Mouse (Mus musculus): ENCODE results near the gene Sfpq. TPM values are rescaled to one million over a fixed set of nuclear protein-coding genes. Genes with fewer than 3 reads are reported as not detected.
A peak's percentile ranks its signal among the peaks of the same experiment; 100 is the strongest.

Sfpq gene
- polyA plus RNA-seq, 1 experiment from 2014 or later = 176 TPM

- Histone ChIP-seq H3K27ac (ENCODE audit: low read depth, low read length) (peak within 1 kb of the TSS; percentile 88), H3K9me3 (ENCODE audit: control insufficient read depth, low read length) (no peaks in the 10 kb centered on the region), H3K27me3 (ENCODE audit: control insufficient read depth, insufficient read depth, low read length) (no peaks in the 10 kb centered on the region), H3K4me1 (replicated peaks; ENCODE audit: control insufficient read depth, insufficient read depth, low read length) (no peaks in the 10 kb centered on the region), H3K4me3 (ENCODE audit: low read depth, low read length) (peak within 1 kb of the TSS; percentile 51), H3K9ac (ENCODE audit: low read depth, low read length) (peak within 1 kb of the TSS; percentile 51), H3K36me3 (ENCODE audit: control insufficient read depth, insufficient read depth, low read length) (no peaks in the 10 kb centered on the region), H3K4me2 (replicated peaks; ENCODE audit: low read depth, low read length) (peak within 1 kb of the TSS; percentile 50)
- DNase-seq (ENCODE audit: low spot score) = peak; percentile 98
- under 1% methylated on average over 46 of the region's 46 CpGs for WGBS
- ATAC-seq (ENCODE audit: low FRiP score) = peak; percentile 96
Observed at GRCm38 (mm10) chr4:127076875-127077548, 55.9 kb downstream of the Sfpq start, which contains the start of gene Zmym6. Zmym6 (plus strand) TSS chr4:127077383.

- no peak overlapping the region for H3K27ac ChIP-seq (ENCODE audit: low read depth, low read length)
- H3K4me1 ChIP-seq (replicated peaks; ENCODE audit: control insufficient read depth, insufficient read depth, low read length) = no peaks in the 10 kb centered on the region
- H3K9me3 ChIP-seq (ENCODE audit: control insufficient read depth, low read length) = no peaks in the 10 kb centered on the region
- no peak for DNase-seq (ENCODE audit: low spot score)
- no peaks in the 10 kb centered on the region for H3K27me3 ChIP-seq (ENCODE audit: control insufficient read depth, insufficient read depth, low read length)
- H3K4me3 ChIP-seq (ENCODE audit: low read depth, low read length) = no peak overlapping the region
- no peak overlapping the region for H3K4me2 ChIP-seq (replicated peaks; ENCODE audit: low read depth, low read length)
- WGBS = 48% methylated on average over 1 of the region's 1 CpGs
- no peaks in the 10 kb centered on the region for H3K36me3 ChIP-seq (ENCODE audit: control insufficient read depth, insufficient read depth, low read length)
- ATAC-seq (ENCODE audit: low FRiP score) = no peak
- H3K9ac ChIP-seq (ENCODE audit: low read depth, low read length) = no peak overlapping the region
Observed at GRCm38 (mm10) chr4:127080806-127081205, 59.7 kb downstream of the Sfpq start.

GRCm38 (mm10) chr4:127083131-127083530 is 62.0 kb downstream of the Sfpq start:
- DNase-seq (ENCODE audit: low spot score) (no peak), ATAC-seq (ENCODE audit: low FRiP score) (no peak)
- H3K27ac ChIP-seq (ENCODE audit: low read depth, low read length) = no peak overlapping the region
- H3K4me2 ChIP-seq (replicated peaks; ENCODE audit: low read depth, low read length) = no peak overlapping the region
- WGBS = 90% methylated on average over 2 of the region's 2 CpGs
- H3K4me3 ChIP-seq (ENCODE audit: low read depth, low read length) = no peak overlapping the region
- no peaks in the 10 kb centered on the region for H3K27me3 ChIP-seq (ENCODE audit: control insufficient read depth, insufficient read depth, low read length)
- H3K9ac ChIP-seq (ENCODE audit: low read depth, low read length) = no peak overlapping the region
- no peaks in the 10 kb centered on the region for H3K36me3 ChIP-seq (ENCODE audit: control insufficient read depth, insufficient read depth, low read length)
- no peaks in the 10 kb centered on the region for H3K4me1 ChIP-seq (replicated peaks; ENCODE audit: control insufficient read depth, insufficient read depth, low read length)
- H3K9me3 ChIP-seq (ENCODE audit: control insufficient read depth, low read length) = no peaks in the 10 kb centered on the region

- Histone ChIP-seq H3K4me1 (replicated peaks; ENCODE audit: control insufficient read depth, insufficient read depth, low read length) (no peaks in the 10 kb centered on the region), H3K27me3 (ENCODE audit: control insufficient read depth, insufficient read depth, low read length) (no peaks in the 10 kb centered on the region), H3K9me3 (ENCODE audit: control insufficient read depth, low read length) (no peaks in the 10 kb centered on the region), H3K4me3 (ENCODE audit: low read depth, low read length) (no peak overlapping the region), H3K36me3 (ENCODE audit: control insufficient read depth, insufficient read depth, low read length) (no peaks in the 10 kb centered on the region), H3K4me2 (replicated peaks; ENCODE audit: low read depth, low read length) (no peak overlapping the region), H3K9ac (ENCODE audit: low read depth, low read length) (no peak overlapping the region), H3K27ac (ENCODE audit: low read depth, low read length) (no peak overlapping the region)
- ATAC-seq (ENCODE audit: low FRiP score) = no peak
- no peak for DNase-seq (ENCODE audit: low spot score)
- 89% methylated on average over 1 of the region's 1 CpGs for WGBS
Observed at GRCm38 (mm10) chr4:127085761-127086160, 64.6 kb downstream of the Sfpq start.

Other genes starting within 250 kb of the Sfpq start
- 25.2 and 38.8 TPM in 2 replicates for gene Zmym4, start 53.2 kb upstream of the Sfpq start, polyA plus RNA-seq (2014; fragmentation: Nextera tagmentation; extraction: Ambion mirVana)
- 25.2 and 37.1 TPM in 2 replicates for gene Zmym1, start 39.8 kb downstream of the Sfpq start, polyA plus RNA-seq (2014; fragmentation: Nextera tagmentation; extraction: Ambion mirVana)
- 27.5 and 31.3 TPM in 2 replicates for gene Zmym6, start 56.1 kb downstream of the Sfpq start, polyA plus RNA-seq (2014; fragmentation: Nextera tagmentation; extraction: Ambion mirVana)
- gene Tmem35b, start 102.4 kb downstream of the Sfpq start, polyA plus RNA-seq (2014; fragmentation: Nextera tagmentation; extraction: Ambion mirVana) = 14.0 and 14.2 TPM in 2 replicates
- 6.7 and 7.1 TPM in 2 replicates for gene Dlgap3, start 147.9 kb downstream of the Sfpq start, polyA plus RNA-seq (2014; fragmentation: Nextera tagmentation; extraction: Ambion mirVana)
- 59.3 and 59.7 TPM in 2 replicates for gene Smim12, start 222.5 kb downstream of the Sfpq start, polyA plus RNA-seq (2014; fragmentation: Nextera tagmentation; extraction: Ambion mirVana)